Mouse (Mus musculus) heart, postnatal 0 days (tissue): ENCODE data around the gene Zkscan6. TPM values are rescaled to one million over a fixed set of nuclear protein-coding genes. Genes with fewer than 3 reads are reported as not detected.

Experiments
- ATAC-seq: fragments of 200-750 bp; cut with Nextera tagmentation; 2 replicates; pipeline ENCODE4 v1.8.0; 2017; ENCODE audit warnings: low read depth, moderate number of reproducible peaks, moderate library complexity; ENCODE audit not compliant: insufficient read depth
- DNase-seq: peaks from one replicate; pipeline ENCODE4 v3.0.0-alpha.2; 2016; ENCODE audit warnings: low spot score
- H3K27ac ChIP-seq: fragments of 300-500 bp; sonication (generic); 2 replicates; pipeline ENCODE4 v1.5.1; 2014; ENCODE audit warnings: low read depth, mild to moderate bottlenecking
- H3K27me3 ChIP-seq: fragments of 300-500 bp; sonication (generic); 2 replicates; pipeline ENCODE4 v1.6.1; 2014; ENCODE audit warnings: low read length, mixed read lengths; ENCODE audit not compliant: control insufficient read depth, insufficient read depth
- H3K36me3 ChIP-seq: fragments of 300-500 bp; sonication (generic); replicated peaks from 2 replicates; pipeline ENCODE4 v1.6.1; 2014; ENCODE audit warnings: low read length, mixed read lengths; ENCODE audit not compliant: control insufficient read depth, insufficient read depth
- H3K4me1 ChIP-seq: fragments of 300-500 bp; sonication (generic); 2 replicates; pipeline ENCODE4 v1.6.1; 2014; ENCODE audit warnings: antibody characterized with exemption; ENCODE audit not compliant: control insufficient read depth, insufficient read depth
- H3K4me2 ChIP-seq: fragments of 300-500 bp; sonication (generic); 2 replicates; pipeline ENCODE4 v1.6.1; 2014; ENCODE audit warnings: low read depth, mild to moderate bottlenecking, low read length, moderate library complexity
- H3K4me3 ChIP-seq: fragments of 300-500 bp; sonication (generic); 2 replicates; pipeline ENCODE4 v1.5.1; 2014; ENCODE audit warnings: low read depth, low read length
- H3K9ac ChIP-seq: fragments of 300-500 bp; sonication (generic); replicated peaks from 2 replicates; pipeline ENCODE4 v1.6.1; 2014; ENCODE audit warnings: low read depth, low read length, mixed read lengths
- H3K9me3 ChIP-seq: fragments of 300-500 bp; sonication (generic); replicated peaks from 2 replicates; pipeline ENCODE4 v1.6.1; 2016; ENCODE audit warnings: low read length; ENCODE audit not compliant: control insufficient read depth
- CTCF ChIP-seq: IDR thresholded peaks from 2 replicates; pipeline ENCODE4 v1.5.1; 2016; ENCODE audit warnings: antibody characterized with exemption, control low read depth, low read depth
- EP300 ChIP-seq: IDR thresholded peaks from 2 replicates; pipeline ENCODE4 v1.6.1; 2016; ENCODE audit warnings: antibody characterized with exemption, low read depth
- WGBS: fragments of 180-500 bp; shearing (Covaris S2); extraction: QIAGEN DNeasy Blood & Tissue Kit; methylation state at CpG from one replicate; pipeline ENCODE4 v1.1.7; 2014; 5-methylcytosine and 5-hydroxymethylcytosine counted together
- polyA plus RNA-seq: library from polyadenylated mRNA; unstranded; fragments of >200 nt; fragmentation: Nextera tagmentation; extraction: Ambion mirVana; gene quantifications from 2 replicates; pipeline ENCODE4 v1.2.1, GENCODE M21; 2015
- total RNA-seq: library from RNA; depleted of rRNA; stranded (reverse); fragments of >200 nt; gene quantifications from 2 replicates; pipeline ENCODE4 v1.2.3, GENCODE M21; 2014; ENCODE audit warnings: low replicate concordance

Gene Zkscan6
- total and polyA plus RNA-seq, 2 experiments from 2014 or later: 7.3 to 9.1 TPM

- no peak for TF ChIP-seq CTCF
- no peak for ATAC-seq
- Histone ChIP-seq H3K4me1 (no peaks in the 10 kb centered on the region), H3K9me3 (no peaks in the 10 kb centered on the region), H3K36me3 (no peaks in the 10 kb centered on the region), H3K4me3 (no peak overlapping the region), H3K9ac (no peak overlapping the region), H3K27me3 (no peaks in the 10 kb centered on the region), H3K4me2 (peak overlapping the region; percentile 18; the same call in 1 of the 2 replicates), H3K27ac (no peak overlapping the region)
- WGBS: 46% methylated on average over 10 of the region's 10 CpGs
- no peak for DNase-seq
These were observed 12.4 kb upstream of the Zkscan6 start for GRCm38 (mm10) chr11:65794428-65795219.

GRCm38 (mm10) chr11:65795896-65796295 lies 11.1 kb upstream of the Zkscan6 start:
- ATAC-seq (no peak), DNase-seq (no peak)
- TF ChIP-seq CTCF: no peak
- TF ChIP-seq EP300: no peak
- Histone ChIP-seq H3K9me3 (no peaks in the 10 kb centered on the region), H3K4me2 (no peak overlapping the region), H3K4me3 (no peak overlapping the region), H3K27ac (no peak overlapping the region), H3K36me3 (no peaks in the 10 kb centered on the region), H3K9ac (no peak overlapping the region), H3K4me1 (no peaks in the 10 kb centered on the region), H3K27me3 (no peaks in the 10 kb centered on the region)
- WGBS: 68% methylated on average over 1 of the region's 1 CpGs

- Histone ChIP-seq H3K4me3 (no peak overlapping the region), H3K9ac (no peak overlapping the region), H3K27ac (no peak overlapping the region), H3K4me2 (no peak overlapping the region), H3K27me3 (no peaks in the 10 kb centered on the region), H3K4me1 (no peaks in the 10 kb centered on the region), H3K9me3 (no peaks in the 10 kb centered on the region), H3K36me3 (no peaks in the 10 kb centered on the region)
- WGBS: 55% methylated on average over 3 of the region's 3 CpGs
- ATAC-seq (no peak), DNase-seq (no peak)
- TF ChIP-seq EP300 (no peak), CTCF (no peak)
These were observed 5.1 kb upstream of the Zkscan6 start for GRCm38 (mm10) chr11:65801899-65802298.

GRCm38 (mm10) chr11:65806321-65806904 lies 562 bp upstream of the Zkscan6 start:
- no peak for TF ChIP-seq EP300
- no peak for TF ChIP-seq CTCF
- no peaks in the 10 kb centered on the region for H3K9me3 ChIP-seq
- peak overlapping the region; percentile 93 for H3K4me2 ChIP-seq
- H3K4me3 ChIP-seq: peak overlapping the region; percentile 75
- no peak for DNase-seq
- no peaks in the 10 kb centered on the region for H3K36me3 ChIP-seq
- H3K9ac ChIP-seq: peak overlapping the region; percentile 79
- 1% methylated on average over 20 of the region's 20 CpGs for WGBS
- H3K27me3 ChIP-seq: no peaks in the 10 kb centered on the region
- H3K4me1 ChIP-seq: peaks cover 10% of the 10 kb centered on the region; the same call in 1 of the 2 replicates
- H3K27ac ChIP-seq: peak overlapping the region; percentile 95
- ATAC-seq: no peak

- Histone ChIP-seq H3K9ac (peak overlapping the region; percentile 79), H3K27me3 (no peaks in the 10 kb centered on the region), H3K36me3 (no peaks in the 10 kb centered on the region), H3K4me3 (peak overlapping the region; percentile 75), H3K9me3 (no peaks in the 10 kb centered on the region), H3K27ac (peak overlapping the region; percentile 95), H3K4me2 (peak overlapping the region; percentile 93), H3K4me1 (peaks cover 14% of the 10 kb centered on the region)
- ATAC-seq (0 out of 2 replicates have a peak, but pooled peaks have one; percentile 1), DNase-seq (no peak)
- TF ChIP-seq CTCF: no peak
- WGBS: 39% methylated on average over 7 of the region's 7 CpGs
These were observed 626 bp downstream of the Zkscan6 start for GRCm38 (mm10) chr11:65807601-65808000.
